Mouse (Mus musculus) effector memory CD4-positive, alpha-beta T cell, adult 7 months (primary cell): ENCODE measurements around the gene Fan1. TPM values are rescaled to one million over a fixed set of nuclear protein-coding genes. Genes with fewer than 3 reads are reported as not detected.

ENCODE experiments used
- polyA plus RNA-seq: library from polyadenylated mRNA; unstranded; fragments of 100-300 nt; shearing (Covaris generic); gene quantifications from one replicate; pipeline ENCODE4 v1.2.1, GENCODE M21; 2017

The Fan1 gene
- 4.7 TPM for polyA plus RNA-seq

DNA sequence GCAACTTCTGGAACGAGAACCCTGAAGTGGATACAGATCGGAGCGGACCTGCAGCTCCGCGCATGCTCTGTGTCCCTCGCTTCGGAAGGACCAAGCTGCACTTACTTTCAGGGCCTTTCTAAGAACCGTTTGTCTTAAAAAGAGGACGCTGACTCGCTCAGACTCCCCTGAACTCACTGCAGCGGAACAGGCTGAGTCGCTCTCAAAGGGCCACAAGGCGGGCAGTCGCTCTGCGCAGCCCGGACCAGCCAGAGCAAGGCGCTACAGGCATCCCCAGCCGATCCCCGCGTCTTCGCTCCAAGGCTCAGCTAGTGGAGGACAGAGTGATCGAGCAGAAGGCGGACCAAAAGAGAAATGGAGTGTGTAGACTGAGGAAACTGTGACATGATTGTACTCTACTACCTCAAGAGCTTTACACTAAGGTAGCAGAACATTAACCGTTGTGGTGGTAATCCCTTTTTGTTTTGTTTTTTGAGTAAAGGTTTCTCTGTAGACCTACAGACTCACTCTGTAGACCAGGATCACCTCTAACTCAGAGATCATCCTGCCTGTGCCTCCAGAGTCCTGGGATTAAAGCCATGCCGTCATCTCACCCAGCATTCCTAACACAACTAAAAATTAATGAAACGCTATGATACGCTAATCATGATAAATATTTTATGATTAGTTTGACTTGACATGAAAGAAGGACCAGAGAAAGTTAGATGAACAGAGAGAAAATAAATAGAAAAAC lies at the start of gene Fan1:
Fan1 (minus strand) TSS at position 266 of the 733 bp plus-strand sequence.

DNA sequence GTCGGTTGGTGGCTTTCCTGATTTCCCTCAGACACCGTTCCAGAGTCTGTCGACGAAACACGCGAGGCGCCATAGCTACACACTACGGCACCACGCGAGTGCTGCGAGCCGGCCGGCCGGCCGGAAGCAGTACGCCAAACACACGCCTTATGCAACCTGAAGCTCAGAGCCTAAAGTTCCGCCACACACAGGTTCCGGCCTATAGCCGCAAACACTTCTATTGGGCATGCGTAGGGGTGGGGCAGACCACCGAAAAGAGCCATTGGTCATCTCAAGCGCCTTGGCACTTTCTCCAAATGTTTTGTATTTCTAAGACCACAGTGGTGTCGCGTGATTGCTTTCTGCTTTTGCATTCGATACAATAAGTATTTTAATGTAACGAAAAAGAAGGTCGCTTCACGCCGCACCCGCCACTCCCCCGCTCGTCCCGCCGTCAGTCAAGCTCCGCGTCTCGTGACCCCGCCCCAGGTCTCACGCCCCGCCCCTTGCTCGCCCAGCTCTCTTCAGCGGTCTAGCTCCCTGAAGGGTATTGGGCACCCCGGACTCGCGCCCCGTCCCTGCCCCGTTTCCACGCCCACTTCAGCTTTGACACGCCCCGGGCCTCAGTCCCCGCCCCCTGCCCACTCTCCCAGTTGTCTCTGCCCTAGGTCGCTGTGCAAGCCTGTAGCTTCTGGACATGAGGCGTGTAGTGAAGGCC lies 18.4 kb upstream of the Fan1 start, which contains the start of the genes Mphosph10 and Mcee:
Mphosph10 (minus strand) TSS at position 147 of the 697 bp plus-strand sequence.
Mcee (plus strand) TSS at position 486 of the 697 bp plus-strand sequence.

Other genes starting within 250 kb of the Fan1 start
- gene Trpm1, start 220.3 kb downstream of the Fan1 start, polyA plus RNA-seq = 1.9 TPM
- gene Mtmr10, start 86.4 kb downstream of the Fan1 start, polyA plus RNA-seq = 8.1 TPM
- 49.3 TPM for gene Mphosph10, start 18.2 kb upstream of the Fan1 start, polyA plus RNA-seq
- gene Mcee, start 18.5 kb upstream of the Fan1 start, polyA plus RNA-seq = 10.7 TPM
- not detected for gene Apba2, start 127.6 kb upstream of the Fan1 start, polyA plus RNA-seq